Mouse (Mus musculus): Measurements from ENCODE around the gene Pip4k2b. TPM values are rescaled to one million over a fixed set of nuclear protein-coding genes. Genes with fewer than 3 reads are reported as not detected.

The Pip4k2b gene
- polyA plus RNA-seq, 1 experiment from 2014 or later, result 6.2 TPM

GRCm38 (mm10) chr11:97671177-97671527 lies 73.4 kb downstream of the Pip4k2b start:
- no peak overlapping the region for H3K4me3 ChIP-seq (ENCODE audit: low read depth, low read length)
- 44% methylated on average over 2 of the region's 2 CpGs for WGBS
- no peak for ATAC-seq (ENCODE audit: low read depth)
- no peak overlapping the region for H3K9ac ChIP-seq (replicated peaks; ENCODE audit: low read depth, low read length)
- H3K9me3 ChIP-seq (ENCODE audit: control insufficient read depth, low read length), result no peaks in the 10 kb centered on the region
- peaks cover 61% of the 10 kb centered on the region for H3K36me3 ChIP-seq (ENCODE audit: control insufficient read depth, insufficient read depth, low read length)
- H3K4me2 ChIP-seq (ENCODE audit: low read depth, low read length), result no peak overlapping the region
- H3K27ac ChIP-seq (ENCODE audit: low read depth, low read length), result no peak overlapping the region
- no peaks in the 10 kb centered on the region for H3K4me1 ChIP-seq (ENCODE audit: control insufficient read depth, insufficient read depth, low read length)
- no peaks in the 10 kb centered on the region for H3K27me3 ChIP-seq (ENCODE audit: control insufficient read depth, insufficient read depth, low read length)

- no peaks in the 10 kb centered on the region for H3K9me3 ChIP-seq (ENCODE audit: control insufficient read depth, low read length)
- no peak overlapping the region for H3K27ac ChIP-seq (ENCODE audit: low read depth, low read length)
- peaks cover 59% of the 10 kb centered on the region for H3K36me3 ChIP-seq (ENCODE audit: control insufficient read depth, insufficient read depth, low read length)
- H3K9ac ChIP-seq (replicated peaks; ENCODE audit: low read depth, low read length), result no peak overlapping the region
- WGBS, result 82% methylated on average over 13 of the region's 13 CpGs
- H3K4me3 ChIP-seq (ENCODE audit: low read depth, low read length), result no peak overlapping the region
- no peak overlapping the region for H3K4me2 ChIP-seq (ENCODE audit: low read depth, low read length)
- H3K4me1 ChIP-seq (ENCODE audit: control insufficient read depth, insufficient read depth, low read length), result no peaks in the 10 kb centered on the region
- no peak for ATAC-seq (ENCODE audit: low read depth)
- H3K27me3 ChIP-seq (ENCODE audit: control insufficient read depth, insufficient read depth, low read length), result no peaks in the 10 kb centered on the region
Observed at GRCm38 (mm10) chr11:97670234-97671176, 74.0 kb downstream of the Pip4k2b start.

- ATAC-seq (ENCODE audit: low read depth), result no peak
- Histone ChIP-seq H3K4me3 (ENCODE audit: low read depth, low read length) (no peak overlapping the region), H3K27ac (ENCODE audit: low read depth, low read length) (no peak overlapping the region), H3K9me3 (ENCODE audit: control insufficient read depth, low read length) (no peaks in the 10 kb centered on the region), H3K4me2 (ENCODE audit: low read depth, low read length) (no peak overlapping the region), H3K4me1 (ENCODE audit: control insufficient read depth, insufficient read depth, low read length) (peaks cover 2% of the 10 kb centered on the region; the same call in 1 of the 2 replicates), H3K27me3 (ENCODE audit: control insufficient read depth, insufficient read depth, low read length) (no peaks in the 10 kb centered on the region), H3K36me3 (ENCODE audit: control insufficient read depth, insufficient read depth, low read length) (peaks cover 54% of the 10 kb centered on the region), H3K9ac (replicated peaks; ENCODE audit: low read depth, low read length) (no peak overlapping the region)
- WGBS, result 45% methylated on average over 6 of the region's 6 CpGs
Observed at GRCm38 (mm10) chr11:97669829-97670228, 74.7 kb downstream of the Pip4k2b start.

GRCm38 (mm10) chr11:97669268-97669667 lies 75.2 kb downstream of the Pip4k2b start:
- Histone ChIP-seq H3K27ac (ENCODE audit: low read depth, low read length) (no peak overlapping the region), H3K9ac (replicated peaks; ENCODE audit: low read depth, low read length) (no peak overlapping the region)
- WGBS, result 67% methylated on average over 14 of the region's 15 CpGs

GRCm38 (mm10) chr11:97668160-97668559 lies 76.3 kb downstream of the Pip4k2b start:
- Histone ChIP-seq H3K4me1 (ENCODE audit: control insufficient read depth, insufficient read depth, low read length) (peaks cover 6% of the 10 kb centered on the region; the same call in 1 of the 2 replicates), H3K27ac (ENCODE audit: low read depth, low read length) (no peak overlapping the region), H3K36me3 (ENCODE audit: control insufficient read depth, insufficient read depth, low read length) (peaks cover 37% of the 10 kb centered on the region), H3K9me3 (ENCODE audit: control insufficient read depth, low read length) (no peaks in the 10 kb centered on the region), H3K4me3 (ENCODE audit: low read depth, low read length) (no peak overlapping the region), H3K27me3 (ENCODE audit: control insufficient read depth, insufficient read depth, low read length) (no peaks in the 10 kb centered on the region), H3K9ac (replicated peaks; ENCODE audit: low read depth, low read length) (no peak overlapping the region), H3K4me2 (ENCODE audit: low read depth, low read length) (no peak overlapping the region)
- WGBS, result 95% methylated on average over 7 of the region's 7 CpGs
- ATAC-seq (ENCODE audit: low read depth), result no peak

More at GRCm38 (mm10) chr11:97669268-97669667, 75.2 kb downstream of the Pip4k2b start:
- H3K4me2 ChIP-seq (ENCODE audit: low read depth, low read length), result no peak overlapping the region
- H3K36me3 ChIP-seq (ENCODE audit: control insufficient read depth, insufficient read depth, low read length), result peaks cover 48% of the 10 kb centered on the region
- no peak overlapping the region for H3K4me3 ChIP-seq (ENCODE audit: low read depth, low read length)
- H3K9me3 ChIP-seq (ENCODE audit: control insufficient read depth, low read length), result no peaks in the 10 kb centered on the region
- no peak for ATAC-seq (ENCODE audit: low read depth)
- peaks cover 6% of the 10 kb centered on the region; the same call in 1 of the 2 replicates for H3K4me1 ChIP-seq (ENCODE audit: control insufficient read depth, insufficient read depth, low read length)
- no peaks in the 10 kb centered on the region for H3K27me3 ChIP-seq (ENCODE audit: control insufficient read depth, insufficient read depth, low read length)

GRCm38 (mm10) chr11:97666794-97667193 lies 77.7 kb downstream of the Pip4k2b start:
- H3K4me1 ChIP-seq (ENCODE audit: control insufficient read depth, insufficient read depth, low read length), result peaks cover 13% of the 10 kb centered on the region; the same call in 1 of the 2 replicates
- no peak for ATAC-seq (ENCODE audit: low read depth)
- H3K4me3 ChIP-seq (ENCODE audit: low read depth, low read length), result no peak overlapping the region
- H3K27ac ChIP-seq (ENCODE audit: low read depth, low read length), result no peak overlapping the region
- H3K27me3 ChIP-seq (ENCODE audit: control insufficient read depth, insufficient read depth, low read length), result peaks cover 6% of the 10 kb centered on the region
- no peak overlapping the region for H3K4me2 ChIP-seq (ENCODE audit: low read depth, low read length)
- WGBS, result 93% methylated on average over 15 of the region's 15 CpGs
- H3K9ac ChIP-seq (replicated peaks; ENCODE audit: low read depth, low read length), result no peak overlapping the region
- H3K36me3 ChIP-seq (ENCODE audit: control insufficient read depth, insufficient read depth, low read length), result peaks cover 24% of the 10 kb centered on the region
- no peaks in the 10 kb centered on the region for H3K9me3 ChIP-seq (ENCODE audit: control insufficient read depth, low read length)

- H3K9ac ChIP-seq (replicated peaks; ENCODE audit: low read depth, low read length), result no peak overlapping the region
- peaks cover 10% of the 10 kb centered on the region for H3K27me3 ChIP-seq (ENCODE audit: control insufficient read depth, insufficient read depth, low read length)
- no peaks in the 10 kb centered on the region for H3K9me3 ChIP-seq (ENCODE audit: control insufficient read depth, low read length)
- WGBS, result 96% methylated on average over 7 of the region's 7 CpGs
- H3K27ac ChIP-seq (ENCODE audit: low read depth, low read length), result no peak overlapping the region
- no peak overlapping the region for H3K4me3 ChIP-seq (ENCODE audit: low read depth, low read length)
- peaks cover 21% of the 10 kb centered on the region for H3K36me3 ChIP-seq (ENCODE audit: control insufficient read depth, insufficient read depth, low read length)
- no peak for ATAC-seq (ENCODE audit: low read depth)
- peaks cover 15% of the 10 kb centered on the region; the same call in 1 of the 2 replicates for H3K4me1 ChIP-seq (ENCODE audit: control insufficient read depth, insufficient read depth, low read length)
- no peak overlapping the region for H3K4me2 ChIP-seq (ENCODE audit: low read depth, low read length)
Observed at GRCm38 (mm10) chr11:97666221-97666620, 78.3 kb downstream of the Pip4k2b start.

- 86% methylated on average over 13 of the region's 13 CpGs for WGBS
- Histone ChIP-seq H3K27ac (ENCODE audit: low read depth, low read length) (no peak overlapping the region), H3K36me3 (ENCODE audit: control insufficient read depth, insufficient read depth, low read length) (peaks cover 17% of the 10 kb centered on the region), H3K27me3 (ENCODE audit: control insufficient read depth, insufficient read depth, low read length) (peaks cover 13% of the 10 kb centered on the region), H3K4me3 (ENCODE audit: low read depth, low read length) (no peak overlapping the region), H3K4me1 (ENCODE audit: control insufficient read depth, insufficient read depth, low read length) (peaks cover 20% of the 10 kb centered on the region), H3K9ac (replicated peaks; ENCODE audit: low read depth, low read length) (no peak overlapping the region), H3K4me2 (ENCODE audit: low read depth, low read length) (no peak overlapping the region), H3K9me3 (ENCODE audit: control insufficient read depth, low read length) (no peaks in the 10 kb centered on the region)
- ATAC-seq (ENCODE audit: low read depth), result no peak
Observed at GRCm38 (mm10) chr11:97665431-97665830, 79.1 kb downstream of the Pip4k2b start.

All from neural tube, embryonic 14.5 days (tissue).